Mouse (Mus musculus) heart, postnatal 4 days (tissue): ENCODE measurements around the gene Cp. TPM values are rescaled to one million over a fixed set of nuclear protein-coding genes. Genes with fewer than 3 reads are reported as not detected.
A peak's percentile ranks its signal among the peaks of the same experiment; 100 is the strongest.
"Not testable (repeated sequence)": the region's sequence is repeated elsewhere in the genome, so short reads cannot be mapped to it uniquely, and the experiment has no call there.

ENCODE experiments used
- DNase-seq: peaks from one replicate; pipeline ENCODE4 v3.0.0; 2021
- total RNA-seq, 2 experiments: library from RNA; stranded (reverse); gene quantifications; 2 replicates each; pipeline ENCODE4 v1.2.3; 2021

Gene Cp
- total RNA-seq = 10 to 100 TPM in 1 of 2 experiments, 1 to 10 TPM in 1; 9.6 to 10.4 TPM

GRCm38 (mm10) chr3:19956885-19957284 is at the start of gene Cp:
Gene Cp (plus strand): TSS chr3:19957054.
- DNase-seq = peak; percentile 23

- no peak for DNase-seq
Observed at GRCm38 (mm10) chr3:19948552-19948951, 8.3 kb upstream of the Cp start.

DNA sequence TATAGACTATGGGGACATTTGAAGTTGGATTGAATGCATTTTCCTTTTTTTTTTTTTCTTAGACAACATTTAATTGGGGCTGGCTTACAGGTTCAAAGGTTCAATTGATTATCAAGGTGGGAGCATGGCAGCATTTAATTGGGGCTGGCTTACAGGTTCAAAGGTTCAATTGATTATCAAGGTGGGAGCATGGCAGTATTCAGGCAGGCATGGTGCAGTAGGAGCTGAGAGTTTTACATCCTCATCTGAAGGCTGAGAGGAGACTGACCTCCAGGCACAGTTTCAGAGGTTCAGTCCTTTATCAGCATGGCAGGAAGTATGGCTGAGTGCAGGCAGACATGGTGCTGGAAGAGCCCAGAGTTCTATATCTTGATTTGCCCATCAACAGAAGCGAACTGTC is 7.5 kb upstream of the Cp start:
- DNase-seq = not testable (repeated sequence)

DNA sequence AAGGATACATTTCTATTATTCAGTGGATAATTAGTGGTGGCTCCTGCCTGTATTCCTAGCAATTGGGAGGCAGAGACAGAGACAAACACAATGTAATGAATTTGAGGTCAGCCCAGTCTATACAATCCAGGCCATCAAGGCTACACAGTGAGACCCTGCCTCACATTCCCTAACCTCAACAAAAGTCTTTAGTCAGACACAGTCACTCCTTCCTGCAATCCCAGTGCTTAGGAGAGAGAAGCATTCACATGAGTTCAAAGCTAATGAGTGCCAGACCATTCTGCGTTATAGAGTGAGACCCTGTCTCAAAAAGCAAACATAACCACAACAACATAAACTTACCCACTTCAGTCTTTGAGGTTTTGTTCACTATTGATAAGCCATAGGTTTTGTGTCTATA is 3.4 kb upstream of the Cp start:
- no peak for DNase-seq

- DNase-seq = peak; percentile 77
Observed at GRCm38 (mm10) chr3:19953865-19954264, 3.0 kb upstream of the Cp start.

GRCm38 (mm10) chr3:19958031-19958430 is 1.2 kb downstream of the Cp start:
- DNase-seq = no peak

DNA sequence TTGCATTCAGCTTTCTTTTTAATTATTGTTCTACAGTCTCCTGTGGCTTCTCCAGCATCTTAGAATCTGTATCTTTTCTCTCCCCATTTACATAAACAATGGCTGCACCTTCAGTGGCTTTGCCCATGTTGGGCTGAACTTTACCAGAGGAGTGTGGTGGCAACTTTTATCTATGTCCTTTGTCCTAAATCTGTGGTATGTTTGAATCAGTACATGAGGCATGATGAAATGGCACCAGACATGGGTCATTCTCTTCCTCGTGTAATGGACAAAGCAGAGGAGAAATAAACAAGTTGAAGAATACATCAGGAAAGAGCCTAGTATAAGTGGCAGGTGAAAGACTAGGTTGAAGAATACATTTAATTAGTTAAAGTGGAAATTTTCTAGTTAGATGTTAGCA is 2.1 kb downstream of the Cp start:
- DNase-seq = no peak

DNA sequence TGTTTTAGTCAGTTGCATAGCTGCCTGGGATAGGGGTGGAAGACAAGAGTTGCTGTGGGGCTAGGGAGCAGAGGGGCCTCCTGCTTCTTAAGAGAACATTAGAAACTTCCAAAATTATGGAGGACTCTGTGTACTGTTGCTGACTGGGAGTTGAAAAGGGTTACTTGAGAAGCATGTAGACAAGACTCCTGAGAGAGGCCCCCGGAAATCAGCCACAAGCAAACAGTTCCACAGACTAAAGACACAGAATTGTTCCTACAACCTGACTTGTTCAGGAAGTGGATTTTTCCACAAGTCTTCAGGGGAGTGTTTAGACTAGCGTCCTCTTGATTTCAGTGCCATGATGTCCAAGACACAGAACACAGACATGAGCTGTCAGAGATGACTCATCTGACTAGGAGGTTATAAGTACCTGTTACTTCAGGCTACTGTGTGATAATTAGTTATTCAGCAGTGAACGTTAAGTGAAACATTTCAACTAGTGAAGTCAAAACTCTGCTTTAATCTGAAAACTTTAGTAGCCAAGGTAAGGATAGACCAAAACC is 3.8 kb downstream of the Cp start:
- DNase-seq = no peak

- no peak for DNase-seq
Observed at GRCm38 (mm10) chr3:19961341-19961740, 4.5 kb downstream of the Cp start.

DNA sequence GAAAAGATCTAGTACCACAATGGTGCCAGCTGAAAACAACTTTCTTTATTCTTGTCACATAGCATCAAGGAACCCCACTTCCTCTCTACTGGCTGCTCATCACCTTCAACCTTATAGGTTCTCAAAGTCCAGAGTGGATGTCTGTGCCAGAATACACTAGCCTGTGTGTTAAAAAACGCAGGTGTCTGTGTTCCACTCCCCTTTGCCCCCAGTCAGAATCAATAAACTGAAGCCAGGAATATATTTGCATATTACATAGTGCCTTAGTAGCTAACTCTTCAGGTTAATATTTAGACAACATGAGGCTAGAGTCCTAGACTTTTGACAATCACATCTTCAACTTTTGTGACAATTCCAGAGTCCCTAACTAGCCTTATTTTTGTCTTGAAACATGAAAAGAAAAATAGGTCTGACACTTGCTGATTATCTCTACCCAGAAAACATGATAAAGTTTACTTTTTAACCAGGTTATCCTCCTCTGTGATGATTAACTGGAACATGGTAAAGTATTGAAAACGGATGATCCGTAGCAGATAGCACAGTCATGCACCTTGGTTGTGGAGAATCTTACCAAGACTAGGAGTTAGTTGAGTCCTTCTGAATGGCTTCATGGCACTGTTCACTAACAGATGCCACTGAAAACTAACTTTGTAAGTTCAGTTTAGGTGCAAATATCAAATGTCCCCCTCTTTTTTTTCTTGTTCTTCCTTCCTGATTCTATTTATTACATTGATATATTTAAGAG is 6.1 kb downstream of the Cp start:
- no peak for DNase-seq

DNA sequence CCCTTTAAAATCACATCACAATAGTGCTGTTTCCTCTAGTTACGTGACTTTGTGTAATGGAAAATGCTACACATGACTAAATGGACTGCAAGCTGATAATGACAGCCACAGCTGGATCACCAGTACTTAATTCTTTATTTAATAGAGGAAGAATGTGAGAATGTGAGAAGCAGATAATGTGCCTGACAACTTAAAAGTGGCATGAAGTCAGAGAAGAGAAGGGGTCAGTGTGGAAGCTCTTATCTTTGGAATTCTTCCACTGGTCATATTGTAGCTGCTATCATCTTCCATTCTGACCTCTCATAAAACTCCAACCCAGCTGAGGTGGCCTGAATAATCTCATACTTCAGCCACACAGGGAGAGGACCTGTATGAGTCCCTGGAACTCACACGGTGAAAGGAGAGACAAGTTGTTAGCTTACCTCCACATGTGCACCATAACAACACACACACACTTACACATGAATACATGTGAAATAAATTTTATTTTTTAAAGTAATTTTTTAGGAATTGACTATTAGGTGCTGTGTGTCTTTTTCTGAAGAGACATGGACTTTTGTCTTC is 7.9 kb downstream of the Cp start:
- no peak for DNase-seq

DNA sequence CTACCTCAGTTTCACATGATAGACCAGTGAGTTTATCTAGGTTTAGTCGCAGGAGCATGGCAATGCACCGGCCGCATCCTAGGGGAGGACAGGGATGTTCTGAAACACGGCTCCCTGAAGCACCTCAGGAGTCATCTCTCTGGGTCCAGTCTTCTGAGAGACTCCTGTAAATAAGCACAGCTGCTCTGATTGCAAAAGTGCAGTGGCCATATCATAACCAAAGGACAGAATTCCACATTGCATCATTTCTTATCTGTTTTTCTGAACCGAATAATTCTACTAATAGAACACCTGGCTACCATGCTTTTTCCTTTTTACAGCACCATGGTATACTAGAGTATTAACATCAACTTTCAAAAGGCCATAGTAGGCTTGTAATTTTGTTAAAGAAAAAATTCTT is 8.4 kb downstream of the Cp start:
- DNase-seq = no peak

- no peak for DNase-seq
Observed at GRCm38 (mm10) chr3:19966072-19966471, 9.2 kb downstream of the Cp start.

DNA sequence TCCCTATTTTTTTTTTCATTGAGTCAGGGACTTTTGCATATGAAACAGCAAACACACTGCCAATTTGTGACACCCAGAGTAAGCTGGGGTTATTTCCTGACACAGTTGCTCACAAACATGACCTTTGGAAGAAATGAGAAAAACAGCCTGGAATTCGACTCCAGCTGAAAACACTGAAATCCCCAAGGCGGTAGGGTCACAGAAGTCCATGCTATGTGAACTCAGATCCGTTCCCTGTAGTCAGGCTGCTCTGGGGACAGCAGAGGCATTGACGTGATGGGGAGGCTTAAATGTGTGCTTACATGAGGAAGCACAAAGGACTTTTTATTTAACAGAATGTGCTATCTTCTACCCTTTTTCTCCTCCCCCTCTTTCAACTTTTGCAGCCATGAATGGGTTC is 21.6 kb downstream of the Cp start:
- peak; percentile 36 for DNase-seq

GRCm38 (mm10) chr3:19981156-19981555 is 24.3 kb downstream of the Cp start:
- no peak for DNase-seq

- no peak for DNase-seq
Observed at GRCm38 (mm10) chr3:19982846-19983245, 26.0 kb downstream of the Cp start.

DNA sequence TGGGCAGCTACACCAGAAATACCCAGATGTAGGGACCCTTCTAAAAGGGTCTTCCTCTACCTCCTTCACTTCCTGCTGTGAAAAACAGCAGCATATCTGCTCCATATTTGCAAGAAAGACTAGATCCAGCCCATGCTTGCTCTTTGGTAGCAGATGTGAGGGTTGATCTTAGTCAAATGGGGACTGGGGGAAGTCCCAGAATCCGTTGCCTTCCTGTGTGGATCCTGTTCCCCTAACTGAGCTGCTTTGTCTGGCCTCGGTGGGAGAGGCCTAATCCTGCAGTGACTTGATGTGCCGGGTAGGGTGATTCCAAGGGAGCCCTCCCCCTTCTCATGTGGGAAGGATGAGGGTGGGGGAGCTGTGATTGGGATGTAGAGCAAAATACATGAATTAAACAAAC is 29.3 kb downstream of the Cp start:
- DNase-seq = no peak

- no peak for DNase-seq
Observed at GRCm38 (mm10) chr3:19990031-19990430, 33.2 kb downstream of the Cp start.

DNA sequence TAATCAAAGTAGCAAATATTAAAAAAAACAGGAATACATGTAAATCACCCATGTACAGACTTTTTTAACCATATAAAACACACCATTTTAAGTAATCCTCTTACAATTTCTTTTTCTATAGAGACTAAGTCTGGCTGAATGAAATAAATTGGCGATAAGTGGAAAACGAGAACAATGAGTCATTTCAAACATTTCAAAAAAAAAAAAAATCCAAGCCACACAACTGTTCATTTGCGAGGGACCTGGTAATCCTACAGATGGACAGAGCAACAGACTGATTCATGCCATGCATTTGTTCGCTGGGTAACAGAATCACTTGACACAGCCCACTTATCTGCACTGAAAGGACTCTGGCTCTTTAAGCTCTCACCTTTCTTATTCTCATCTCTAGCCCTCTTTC is 35.5 kb downstream of the Cp start:
- no peak for DNase-seq

DNA sequence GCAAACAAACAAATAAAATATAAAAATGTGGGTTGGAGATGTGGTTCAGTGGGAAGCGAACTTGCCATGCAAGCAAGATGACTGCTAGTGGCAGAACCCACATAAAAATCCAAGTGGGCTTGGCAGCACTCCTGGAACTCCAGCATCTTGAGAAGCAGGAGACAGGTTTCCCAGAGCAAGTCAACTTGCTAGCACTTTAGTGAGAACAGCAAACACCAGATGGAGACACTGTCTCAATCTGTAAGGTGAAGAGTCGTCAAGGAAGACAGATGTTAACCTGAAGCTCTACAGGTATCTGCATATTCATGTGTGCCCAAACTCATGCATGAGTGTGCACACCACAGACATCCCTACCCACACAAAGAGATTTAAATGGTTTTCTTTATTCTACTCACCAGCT is 42.7 kb downstream of the Cp start:
- no peak for DNase-seq

DNA sequence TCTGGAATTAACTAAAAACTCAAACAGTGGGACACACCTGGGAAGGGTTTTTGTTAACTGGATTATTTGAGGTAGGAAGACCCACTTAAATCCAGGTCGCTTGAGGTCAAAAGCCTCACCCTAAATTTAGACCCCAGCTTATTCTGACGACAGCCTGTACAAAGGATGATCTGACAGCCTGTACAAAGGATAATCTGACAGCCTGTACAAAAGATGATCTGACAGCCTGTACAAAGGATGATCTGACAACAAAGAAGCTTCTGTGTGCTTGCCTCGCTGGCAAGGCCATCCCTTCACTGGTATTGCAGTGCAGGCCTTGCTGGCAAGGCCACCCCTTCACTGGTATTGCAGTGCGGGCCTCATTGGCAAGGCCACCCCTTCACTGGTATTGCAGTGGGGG is 44.0 kb downstream of the Cp start:
- no peak for DNase-seq

DNA sequence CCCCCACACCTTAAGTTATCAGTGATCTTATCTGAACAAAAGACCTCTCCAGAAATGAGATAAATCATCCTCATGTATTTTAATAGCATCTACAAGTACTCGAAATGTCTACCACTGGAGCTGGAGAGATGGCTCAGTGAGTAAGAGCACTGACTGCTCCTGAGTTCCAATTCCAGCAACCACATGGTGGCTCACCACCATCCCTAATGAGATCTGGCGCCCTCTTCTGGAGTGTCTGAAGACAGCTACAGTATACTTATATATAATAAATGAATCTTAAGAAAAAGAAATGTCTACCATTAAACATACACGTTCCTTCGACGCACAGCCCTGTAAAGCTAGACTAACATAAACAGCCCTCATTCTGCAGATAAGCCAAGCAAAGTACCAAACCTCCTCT is 45.9 kb downstream of the Cp start:
- peak; percentile 38 for DNase-seq

GRCm38 (mm10) chr3:20004422-20004821 is 47.6 kb downstream of the Cp start:
- no peak for DNase-seq

GRCm38 (mm10) chr3:20005611-20006010 is 48.8 kb downstream of the Cp start:
- no peak for DNase-seq
